Mouse (Mus musculus) MEL (cell line): ENCODE results near the gene Msx2. TPM values are rescaled to one million over a fixed set of nuclear protein-coding genes. Genes with fewer than 3 reads are reported as not detected.

Experiments
- DNase-seq: peaks from one replicate; pipeline ENCODE4 v3.0.0; 2011; ENCODE audit warnings: low read depth, low spot score
- H3K27ac ChIP-seq: 2 replicates; pipeline ENCODE4 v1.5.1; 2012; ENCODE audit warnings: low read depth, mild to moderate bottlenecking, control low read depth, low read length, moderate library complexity; ENCODE audit not compliant: control insufficient read depth
- H3K27me3 ChIP-seq, 2 experiments: fragments of 150-350 bp in 1 of 2; sonication (generic) in 1 of 2; 2 replicates each; pipeline ENCODE4 v1.6.1; 2012; ENCODE audit warnings: low read length in 2 of 2, mild to moderate bottlenecking in 2 of 2, improper control_type of control experiment in 1 of 2, moderate library complexity in 1 of 2; ENCODE audit not compliant: insufficient read depth in 2 of 2, control insufficient read depth in 1 of 2
- H3K36me3 ChIP-seq, 2 experiments: 2 replicates each; pipeline ENCODE4 v1.6.1; 2012 to 2014; ENCODE audit warnings: low read length in 2 of 2, improper control_type of control experiment in 1 of 2, inconsistent platforms in 1 of 2, mild to moderate bottlenecking in 1 of 2; ENCODE audit not compliant: insufficient read depth in 2 of 2, control insufficient read depth in 1 of 2
- H3K4me1 ChIP-seq, 2 experiments: fragments of 150-350 bp in 1 of 2; sonication (generic) in 1 of 2; 2 replicates each; pipeline ENCODE4 v1.6.1; 2012; ENCODE audit warnings: low read length in 2 of 2, improper control_type of control experiment in 1 of 2, mild to moderate bottlenecking in 1 of 2; ENCODE audit not compliant: insufficient read depth in 2 of 2, control insufficient read depth in 1 of 2
- H3K4me3 ChIP-seq, 2 experiments: fragments of 150-350 bp in 1 of 2; sonication (generic) in 1 of 2; 2 replicates each; pipeline ENCODE4 v1.5.1; 2012; ENCODE audit warnings: low read depth in 2 of 2, low read length in 2 of 2, mild to moderate bottlenecking in 2 of 2, moderate library complexity in 2 of 2, control low read depth in 1 of 2, improper control_type of control experiment in 1 of 2; ENCODE audit not compliant: control insufficient read depth in 1 of 2, insufficient read depth in 1 of 2
- H3K79me2 ChIP-seq: 2 replicates; pipeline ENCODE4 v1.6.1; 2012; ENCODE audit warnings: mild to moderate bottlenecking, low read length, moderate library complexity; ENCODE audit not compliant: control insufficient read depth, poor library complexity, insufficient read depth
- H3K9ac ChIP-seq: 2 replicates; pipeline ENCODE4 v1.6.1; 2012; ENCODE audit warnings: low read depth, mild to moderate bottlenecking, control low read depth, low read length, moderate library complexity; ENCODE audit not compliant: control insufficient read depth, poor library complexity, severe bottlenecking
- H3K9me3 ChIP-seq: fragments of 150-350 bp; sonication (generic); replicated peaks from 2 replicates; pipeline ENCODE4 v1.6.1; 2012; ENCODE audit warnings: mild to moderate bottlenecking, low read length, improper control_type of control experiment, moderate library complexity; ENCODE audit not compliant: insufficient read depth
- CHD1 ChIP-seq: IDR thresholded peaks from 2 replicates; pipeline ENCODE4 v1.6.1; 2012; ENCODE audit warnings: low read depth, mild to moderate bottlenecking, inconsistent platforms, low read length, improper control_type of control experiment
- CHD2 ChIP-seq: IDR thresholded peaks from 2 replicates; pipeline ENCODE4 v1.6.1; 2011; ENCODE audit warnings: low read length, improper control_type of control experiment
- CTCF ChIP-seq, 3 experiments: IDR thresholded peaks in 2 of 3; conservative IDR thresholded peaks in 1 of 3; 2 replicates each; pipeline ENCODE4 v1.5.1; 2011 to 2012; ENCODE audit warnings: low read length in 3 of 3, low read depth in 2 of 3, mild to moderate bottlenecking in 2 of 3, improper control_type of control experiment in 1 of 3, inconsistent platforms in 1 of 3, mixed read lengths in 1 of 3, moderate library complexity in 1 of 3; ENCODE audit not compliant: control insufficient read depth in 1 of 3, insufficient read depth in 1 of 3, poor library complexity in 1 of 3, severe bottlenecking in 1 of 3
- ELF1 ChIP-seq: IDR thresholded peaks from 2 replicates; pipeline ENCODE4 v1.6.1; 2014; ENCODE audit warnings: low read depth, mild to moderate bottlenecking, inconsistent platforms, low read length, improper control_type of control experiment, moderate library complexity
- EP300 ChIP-seq, 2 experiments: IDR thresholded peaks; 2 replicates each; pipeline ENCODE4 v1.6.1; 2011; ENCODE audit warnings: improper control_type of control experiment in 2 of 2, low read length in 2 of 2, low read depth in 1 of 2, mild to moderate bottlenecking in 1 of 2
- GABPA ChIP-seq: IDR thresholded peaks from 2 replicates; pipeline ENCODE4 v1.6.1; 2012; ENCODE audit warnings: low read depth, mild to moderate bottlenecking, inconsistent platforms, low read length, improper control_type of control experiment, moderate library complexity
- GATA1 ChIP-seq: IDR thresholded peaks from 2 replicates; pipeline ENCODE4 v1.6.1; 2011; ENCODE audit warnings: low read depth, low read length, improper control_type of control experiment
- HCFC1 ChIP-seq: IDR thresholded peaks from 2 replicates; pipeline ENCODE4 v1.6.1; 2012; ENCODE audit warnings: low read depth, mild to moderate bottlenecking, inconsistent platforms, low read length, improper control_type of control experiment, moderate library complexity
- KAT2A ChIP-seq: conservative IDR thresholded peaks from 2 replicates; pipeline ENCODE4 v1.6.1; 2012; ENCODE audit warnings: low read depth, low read length, improper control_type of control experiment, inconsistent platforms
- MAFK ChIP-seq: IDR thresholded peaks from 2 replicates; pipeline ENCODE4 v1.6.1; 2011; ENCODE audit warnings: low read depth, mild to moderate bottlenecking, low read length, improper control_type of control experiment, borderline replicate concordance
- MAZ ChIP-seq: IDR thresholded peaks from 2 replicates; pipeline ENCODE4 v1.6.1; 2012; ENCODE audit warnings: low read depth, mild to moderate bottlenecking, inconsistent platforms, low read length, improper control_type of control experiment
- MEF2A ChIP-seq: IDR thresholded peaks from 2 replicates; pipeline ENCODE4 v1.6.1; 2014; ENCODE audit warnings: low read depth, mild to moderate bottlenecking, inconsistent platforms, low read length, improper control_type of control experiment; ENCODE audit not compliant: poor library complexity, insufficient replicate concordance, severe bottlenecking; ENCODE audit errors: extremely low read depth
- MXI1 ChIP-seq: IDR thresholded peaks from 2 replicates; pipeline ENCODE4 v1.6.1; 2011; ENCODE audit warnings: mild to moderate bottlenecking, low read depth, low read length, improper control_type of control experiment
- MYC ChIP-seq: IDR thresholded peaks from 2 replicates; pipeline ENCODE4 v1.6.1; 2011; ENCODE audit warnings: low read depth, mild to moderate bottlenecking, low read length, improper control_type of control experiment, moderate library complexity
- NELFE ChIP-seq: IDR thresholded peaks from 2 replicates; pipeline ENCODE4 v1.6.1; 2011; ENCODE audit warnings: low read depth, low read length, improper control_type of control experiment
- NRF1 ChIP-seq: IDR thresholded peaks from 2 replicates; pipeline ENCODE4 v1.6.1; 2014; ENCODE audit warnings: low read depth, mild to moderate bottlenecking, inconsistent platforms, low read length, improper control_type of control experiment, moderate library complexity; ENCODE audit not compliant: poor library complexity, insufficient read depth, severe bottlenecking
- POLR2AphosphoS2 ChIP-seq: IDR thresholded peaks from 2 replicates; pipeline ENCODE4 v1.6.1; 2011; ENCODE audit warnings: low read length, improper control_type of control experiment
- RCOR1 ChIP-seq: IDR thresholded peaks from 2 replicates; pipeline ENCODE4 v1.6.1; 2012; ENCODE audit warnings: low read depth, mild to moderate bottlenecking, inconsistent platforms, low read length, improper control_type of control experiment
- SIN3A ChIP-seq: IDR thresholded peaks from 2 replicates; pipeline ENCODE4 v1.6.1; 2012; ENCODE audit warnings: low read length, improper control_type of control experiment, inconsistent platforms
- SMC3 ChIP-seq: IDR thresholded peaks from 2 replicates; pipeline ENCODE4 v1.6.1; 2011; ENCODE audit warnings: low read depth, low read length, improper control_type of control experiment
- TCF12 ChIP-seq: IDR thresholded peaks from 2 replicates; pipeline ENCODE4 v1.6.1; 2014; ENCODE audit warnings: low read depth, mild to moderate bottlenecking, inconsistent platforms, low read length, improper control_type of control experiment, moderate library complexity
- UBTF ChIP-seq: IDR thresholded peaks from 2 replicates; pipeline ENCODE4 v1.6.1; 2012; ENCODE audit warnings: low read depth, mild to moderate bottlenecking, inconsistent platforms, low read length, improper control_type of control experiment, moderate library complexity, borderline replicate concordance; ENCODE audit not compliant: insufficient read depth
- ZC3H11A ChIP-seq: IDR thresholded peaks from 2 replicates; pipeline ENCODE4 v1.6.1; 2012; ENCODE audit warnings: low read depth, mild to moderate bottlenecking, inconsistent platforms, low read length, improper control_type of control experiment
- polyA plus RNA-seq, 2 experiments: library from polyadenylated mRNA; stranded (reverse) in 1 of 2; unstranded in 1 of 2; fragments of >175 nt in 1 of 2; fragments of >200 nt in 1 of 2; gene quantifications; 2 replicates each; pipeline versions ENCODE4 v1.2.1 to v1.2.4; 2012; ENCODE audit warnings: low replicate concordance in 2 of 2, low read depth in 1 of 2; ENCODE audit not compliant: insufficient read length in 2 of 2, insufficient read depth in 1 of 2, missing spikeins in 1 of 2
- total RNA-seq: library from RNA; depleted of rRNA; stranded (reverse); fragments of 300-350 nt; gene quantifications from 2 replicates; pipeline ENCODE4 v1.2.3, GENCODE M21; 2012

Msx2 gene
- total and polyA plus RNA-seq, 3 experiments, result not detected

GRCm38 (mm10) chr13:53461855-53462648 lies 10.8 kb downstream of the Msx2 start:
- no peaks in the 10 kb centered on the region for H3K4me1 ChIP-seq
- no peak overlapping the region for H3K27ac ChIP-seq
- TF ChIP-seq EP300 (IDR thresholded peaks at IDR 0.05; ENCODE audit: low read depth in 1 of 2, low read length in 2 of 2) (no peak), NELFE (no peak), RCOR1 (no peak), CHD2 (no peak), UBTF (no peak)
- H3K9ac ChIP-seq, result no peak overlapping the region
- no peaks in the 10 kb centered on the region for H3K27me3 ChIP-seq
- H3K4me3 ChIP-seq, result no peak overlapping the region
- H3K9me3 ChIP-seq, result no peaks in the 10 kb centered on the region
- no peak for DNase-seq
- no peaks in the 10 kb centered on the region for H3K79me2 ChIP-seq
- H3K36me3 ChIP-seq, result no peaks in the 10 kb centered on the region

- no peak overlapping the region for H3K9ac ChIP-seq
- H3K27ac ChIP-seq, result no peak overlapping the region
- no peak overlapping the region for H3K4me3 ChIP-seq
- no peak for DNase-seq
- no peaks in the 10 kb centered on the region for H3K79me2 ChIP-seq
- H3K27me3 ChIP-seq, result no peaks in the 10 kb centered on the region
- no peaks in the 10 kb centered on the region for H3K36me3 ChIP-seq
- TF ChIP-seq MAZ (no peak), KAT2A (no peak), HCFC1 (no peak), MEF2A (no peak), GABPA (no peak), ELF1 (no peak), MXI1 (no peak), SMC3 (no peak), GATA1 (no peak), ZC3H11A (no peak), CHD1 (no peak), CTCF (IDR thresholded peaks at IDR 0.05 in 2 of 3, conservative IDR thresholded peaks at IDR 0.05 in 1 of 3; ENCODE audit: control insufficient read depth in 1 of 3, insufficient read depth in 1 of 3, low read depth in 2 of 3, low read length in 3 of 3, poor library complexity in 1 of 3, severe bottlenecking in 1 of 3) (no peak), NRF1 (no peak), SIN3A (no peak), MAFK (no peak), RCOR1 (no peak), TCF12 (no peak), POLR2AphosphoS2 (no peak), MYC (no peak)
- no peaks in the 10 kb centered on the region for H3K4me1 ChIP-seq
- H3K9me3 ChIP-seq, result no peaks in the 10 kb centered on the region
Observed at GRCm38 (mm10) chr13:53461346-53461745, 11.5 kb downstream of the Msx2 start.
